Mouse (Mus musculus) kidney, adult 18-20 months (tissue): ENCODE measurements around the gene Kbtbd13.

Source experiments
- DNase-seq: peaks from one replicate; pipeline ENCODE4 v3.0.0; 2021

The Kbtbd13 gene

GRCm38 (mm10) chr9:65392638-65393364 lies 1.3 kb upstream of the Kbtbd13 start:
- DNase-seq, result peak; percentile 80

- DNase-seq, result peak; percentile 27
These were observed 470 bp downstream of the Kbtbd13 start for GRCm38 (mm10) chr9:65390752-65391612.

- DNase-seq, result no peak
These were observed 4.9 kb downstream of the Kbtbd13 start for GRCm38 (mm10) chr9:65386373-65387140.

GRCm38 (mm10) chr9:65384276-65384675 lies 7.2 kb downstream of the Kbtbd13 start:
- DNase-seq, result no peak

GRCm38 (mm10) chr9:65382751-65383097 lies 8.7 kb downstream of the Kbtbd13 start:
- no peak for DNase-seq

GRCm38 (mm10) chr9:65382031-65382750 lies 9.3 kb downstream of the Kbtbd13 start:
- no peak for DNase-seq

GRCm38 (mm10) chr9:65381017-65381590 lies 10.3 kb downstream of the Kbtbd13 start:
- no peak for DNase-seq

- DNase-seq, result no peak
These were observed 16.1 kb downstream of the Kbtbd13 start for GRCm38 (mm10) chr9:65375163-65375934.

- no peak for DNase-seq
These were observed 16.8 kb downstream of the Kbtbd13 start for GRCm38 (mm10) chr9:65374468-65375162.

- DNase-seq, result peak; percentile 52
These were observed 19.0 kb downstream of the Kbtbd13 start for GRCm38 (mm10) chr9:65372449-65372848.

- DNase-seq, result no peak
These were observed 19.7 kb downstream of the Kbtbd13 start for GRCm38 (mm10) chr9:65371756-65372155.

GRCm38 (mm10) chr9:65365721-65366120 lies 25.7 kb downstream of the Kbtbd13 start:
- DNase-seq, result no peak

- DNase-seq, result no peak
These were observed 27.8 kb downstream of the Kbtbd13 start for GRCm38 (mm10) chr9:65363684-65364083.

GRCm38 (mm10) chr9:65360641-65361448 lies 30.6 kb downstream of the Kbtbd13 start, which contains the start of gene Ubap1l:
Ubap1l (plus strand) TSS chr9:65361041.
- DNase-seq, result peak; percentile 38

- no peak for DNase-seq
These were observed 32.4 kb downstream of the Kbtbd13 start for GRCm38 (mm10) chr9:65358956-65359480.

GRCm38 (mm10) chr9:65356971-65357370 lies 34.5 kb downstream of the Kbtbd13 start:
- no peak for DNase-seq

GRCm38 (mm10) chr9:65356561-65356960 lies 34.9 kb downstream of the Kbtbd13 start:
- DNase-seq, result no peak

GRCm38 (mm10) chr9:65353251-65353650 lies 38.2 kb downstream of the Kbtbd13 start:
- no peak for DNase-seq

GRCm38 (mm10) chr9:65347112-65347850 lies 44.2 kb downstream of the Kbtbd13 start:
- no peak for DNase-seq
